Mouse (Mus musculus) forelimb bud, embryonic 11.5 days (tissue): ENCODE data around the gene Arhgef7.

ENCODE experiments used
- DNase-seq: peaks from one replicate; pipeline ENCODE4 v3.0.0-alpha.2; 2012; ENCODE audit warnings: low read depth, low spot score

The Arhgef7 gene

GRCm38 (mm10) chr8:11717194-11717593, 10.3 kb upstream of the Arhgef7 start:
- no peak for DNase-seq

GRCm38 (mm10) chr8:11727273-11727650, 259 bp upstream of the Arhgef7 start:
- peak; percentile 16 for DNase-seq

GRCm38 (mm10) chr8:11728482-11729295, 1.2 kb downstream of the Arhgef7 start:
- peak; percentile 28 for DNase-seq

GRCm38 (mm10) chr8:11730271-11730940, 2.9 kb downstream of the Arhgef7 start:
- DNase-seq, result peak; percentile 72

GRCm38 (mm10) chr8:11735672-11736235, 8.2 kb downstream of the Arhgef7 start:
- DNase-seq, result no peak

- no peak for DNase-seq
Measured at GRCm38 (mm10) chr8:11737096-11737495, 9.6 kb downstream of the Arhgef7 start.

GRCm38 (mm10) chr8:11739082-11739481, 11.6 kb downstream of the Arhgef7 start:
- DNase-seq, result no peak

GRCm38 (mm10) chr8:11740857-11741256, 13.3 kb downstream of the Arhgef7 start:
- DNase-seq, result no peak

- no peak for DNase-seq
Measured at GRCm38 (mm10) chr8:11743580-11743979, 16.1 kb downstream of the Arhgef7 start.

- DNase-seq, result no peak
Measured at GRCm38 (mm10) chr8:11746850-11747600, 19.5 kb downstream of the Arhgef7 start.

- DNase-seq, result no peak
Measured at GRCm38 (mm10) chr8:11749472-11749871, 22.0 kb downstream of the Arhgef7 start.

GRCm38 (mm10) chr8:11752338-11752737, 24.8 kb downstream of the Arhgef7 start:
- no peak for DNase-seq

GRCm38 (mm10) chr8:11753155-11753941, 25.8 kb downstream of the Arhgef7 start:
- DNase-seq, result no peak

GRCm38 (mm10) chr8:11754723-11755122, 27.2 kb downstream of the Arhgef7 start:
- DNase-seq, result no peak

GRCm38 (mm10) chr8:11755873-11756272, 28.4 kb downstream of the Arhgef7 start:
- peak; percentile 72 for DNase-seq

GRCm38 (mm10) chr8:11757568-11758481, 30.3 kb downstream of the Arhgef7 start:
- peak; percentile 82 for DNase-seq

- DNase-seq, result no peak
Measured at GRCm38 (mm10) chr8:11758482-11759281, 31.2 kb downstream of the Arhgef7 start.

- no peak for DNase-seq
Measured at GRCm38 (mm10) chr8:11761551-11761950, 34.0 kb downstream of the Arhgef7 start.

GRCm38 (mm10) chr8:11762048-11762447, 34.5 kb downstream of the Arhgef7 start:
- no peak for DNase-seq
